Mouse (Mus musculus) skeletal muscle tissue, adult 2 months (tissue): ENCODE data around the gene Dock10.

ENCODE experiments used
- DNase-seq: peaks from one replicate; pipeline ENCODE4 v3.0.0-alpha.2; 2012; ENCODE audit warnings: low read depth, low spot score

Gene Dock10

GRCm38 (mm10) chr1:80461348-80461747 lies 297.0 kb downstream of the Dock10 start, which contains the start of gene Gm45261:
Gene Gm45261 (minus strand): TSS chr1:80461448.
- DNase-seq: no peak

- DNase-seq: no peak
Observed at GRCm38 (mm10) chr1:80459923-80460322, 298.4 kb downstream of the Dock10 start.

- DNase-seq: no peak
Observed at GRCm38 (mm10) chr1:80459477-80459876, 298.9 kb downstream of the Dock10 start.

GRCm38 (mm10) chr1:80453971-80454370 lies 304.4 kb downstream of the Dock10 start:
- no peak for DNase-seq

GRCm38 (mm10) chr1:80451914-80452549 lies 306.3 kb downstream of the Dock10 start:
- no peak for DNase-seq
